Mouse (Mus musculus): ENCODE measurements around the gene Ctbp2.

GRCm38 (mm10) chr7:133040688-133041345 is 83.3 kb downstream of the Ctbp2 start:
- no peak for TF ChIP-seq POLR2A (IDR thresholded peaks at IDR 0.05; ENCODE audit: insufficient read depth, low read depth, low read length)
- TF ChIP-seq CTCF (IDR thresholded peaks at IDR 0.05; ENCODE audit: insufficient read depth, low read depth, low read length): no peak

All from olfactory bulb, adult 2 months (tissue).